Mouse (Mus musculus): ENCODE measurements around the gene Syne4. TPM values are rescaled to one million over a fixed set of nuclear protein-coding genes. Genes with fewer than 3 reads are reported as not detected.

The Syne4 gene
- polyA plus RNA-seq, 1 experiment, result 21.5 TPM

GRCm38 (mm10) chr7:30362652-30363343, 48.2 kb downstream of the Syne4 start, which contains the start of gene Lrfn3:
TSS of gene Lrfn3 (minus strand) at chr7:30362772.
- peak within 1 kb of the TSS; percentile 64 for H3K4me3 ChIP-seq (replicated peaks; ENCODE audit: extremely low read depth, low read depth, low read length)
- no peak for DNase-seq

GRCm38 (mm10) chr7:30363344-30363738, 48.7 kb downstream of the Syne4 start:
- H3K4me1 ChIP-seq (ENCODE audit: control insufficient read depth, insufficient read depth, low read length), result peaks cover 2% of the 10 kb centered on the region; the same call in 1 of the 2 replicates
- H3K4me3 ChIP-seq (replicated peaks; ENCODE audit: extremely low read depth, low read depth, low read length), result peak overlapping the region; percentile 61
- 50% methylated on average over 6 of the region's 6 CpGs for WGBS
- DNase-seq, result no peak
- TF ChIP-seq CTCF (IDR thresholded peaks at IDR 0.05; ENCODE audit: insufficient read depth, low read length), result no peak
- TF ChIP-seq POLR2A (IDR thresholded peaks at IDR 0.05; ENCODE audit: borderline replicate concordance, extremely low read depth, low read depth, low read length), result no peak

More at GRCm38 (mm10) chr7:30362652-30363343, 48.2 kb downstream of the Syne4 start, which contains the start of gene Lrfn3:
- peaks cover 2% of the 10 kb centered on the region; the same call in 1 of the 2 replicates for H3K4me1 ChIP-seq (ENCODE audit: control insufficient read depth, insufficient read depth, low read length)
- WGBS, result 2% methylated on average over 36 of the region's 55 CpGs
- TF ChIP-seq CTCF (IDR thresholded peaks at IDR 0.05; ENCODE audit: insufficient read depth, low read length) (no peak), POLR2A (IDR thresholded peaks at IDR 0.05; ENCODE audit: borderline replicate concordance, extremely low read depth, low read depth, low read length) (no peak)

DNA sequence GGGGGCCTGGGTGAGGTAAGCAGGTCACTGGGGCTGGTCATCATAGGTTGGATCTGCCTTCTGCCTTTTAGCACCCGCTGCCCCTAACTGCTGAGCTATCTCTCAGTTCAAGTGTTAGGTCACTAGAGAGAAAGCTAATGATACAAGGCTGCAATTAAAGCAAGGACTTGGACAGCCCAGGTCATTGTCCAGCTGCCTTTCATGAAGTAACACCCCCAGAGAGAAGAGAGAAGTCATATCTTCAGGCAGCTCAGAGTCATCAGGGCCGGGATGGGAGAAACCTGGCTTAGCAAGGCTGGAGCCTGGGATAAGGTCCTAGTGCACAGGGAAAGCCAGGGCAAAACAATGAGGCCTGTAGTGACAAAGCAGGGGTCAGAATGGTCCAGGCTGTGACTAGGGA, 52.9 kb downstream of the Syne4 start:
- peaks cover 2% of the 10 kb centered on the region; the same call in 1 of the 2 replicates for H3K4me1 ChIP-seq (ENCODE audit: control insufficient read depth, insufficient read depth, low read length)
- WGBS, result 58% methylated on average over 2 of the region's 2 CpGs
- H3K4me3 ChIP-seq (replicated peaks; ENCODE audit: extremely low read depth, low read depth, low read length), result no peak overlapping the region
- TF ChIP-seq POLR2A (IDR thresholded peaks at IDR 0.05; ENCODE audit: borderline replicate concordance, extremely low read depth, low read depth, low read length) (no peak), CTCF (IDR thresholded peaks at IDR 0.05; ENCODE audit: insufficient read depth, low read length) (no peak)
- DNase-seq, result no peak

Other genes with a start within 250 kb of the Syne4 start
- 0.31 and 1.0 TPM in 2 replicates for gene Zfp82, start 241.9 kb upstream of the Syne4 start, polyA plus RNA-seq (2012; rRNA removed)
- not detected in 2 replicates for gene Gm26920, start 224.4 kb upstream of the Syne4 start, polyA plus RNA-seq (2012; rRNA removed)
- gene Zfp566, start 224.3 kb upstream of the Syne4 start, polyA plus RNA-seq (2012; rRNA removed), result 1.1 and 1.2 TPM in 2 replicates
- gene Zfp260, start 220.0 kb upstream of the Syne4 start, polyA plus RNA-seq (2012; rRNA removed), result 11.4 and 17.6 TPM in 2 replicates
- 0.88 and 1.8 TPM in 2 replicates for gene Zfp382, start 192.9 kb upstream of the Syne4 start, polyA plus RNA-seq (2012; rRNA removed)
- 9.5 and 14.8 TPM in 2 replicates for gene Zfp146, start 145.1 kb upstream of the Syne4 start, polyA plus RNA-seq (2012; rRNA removed)
- 14.1 and 42.3 TPM in 2 replicates for gene Cox7a1, start 130.7 kb upstream of the Syne4 start, polyA plus RNA-seq (2012; rRNA removed)
- 784 and 1,083 TPM in 2 replicates for gene Capns1, start 116.0 kb upstream of the Syne4 start, polyA plus RNA-seq (2012; rRNA removed)
- gene Polr2i, start 82.9 kb upstream of the Syne4 start, polyA plus RNA-seq (2012; rRNA removed), result 95.6 and 110 TPM in 2 replicates
- gene Tbcb, start 82.5 kb upstream of the Syne4 start, polyA plus RNA-seq (2012; rRNA removed), result 38.4 and 41.6 TPM in 2 replicates
- gene Ovol3, start 79.1 kb upstream of the Syne4 start, polyA plus RNA-seq (2012; rRNA removed), result not detected in 2 replicates
- 0.21 and 0.55 TPM in 2 replicates for gene Thap8, start 34.7 kb upstream of the Syne4 start, polyA plus RNA-seq (2012; rRNA removed)
- 15.9 and 24.9 TPM in 2 replicates for gene Wdr62, start 34.4 kb upstream of the Syne4 start, polyA plus RNA-seq (2012; rRNA removed)
- 7.7 and 7.9 TPM in 2 replicates for gene Clip3, start 23.1 kb upstream of the Syne4 start, polyA plus RNA-seq (2012; rRNA removed)
- 141 and 163 TPM in 2 replicates for gene Alkbh6, start 6.1 kb upstream of the Syne4 start, polyA plus RNA-seq (2012; rRNA removed)
- gene E130208F15Rik, start 6.9 kb downstream of the Syne4 start, polyA plus RNA-seq (2012; rRNA removed), result 0.50 and 0.55 TPM in 2 replicates
- gene Sdhaf1, start 9.1 kb downstream of the Syne4 start, polyA plus RNA-seq (2012; rRNA removed), result 14.2 and 21.4 TPM in 2 replicates
- gene Lrfn3, start 48.0 kb downstream of the Syne4 start, polyA plus RNA-seq (2012; rRNA removed), result 8.7 and 10.9 TPM in 2 replicates
- 328 and 425 TPM in 2 replicates for gene Tyrobp, start 99.0 kb downstream of the Syne4 start, polyA plus RNA-seq (2012; rRNA removed)
- 33.9 and 37.1 TPM in 2 replicates for gene Hcst, start 105.0 kb downstream of the Syne4 start, polyA plus RNA-seq (2012; rRNA removed)
- gene Nfkbid, start 106.9 kb downstream of the Syne4 start, polyA plus RNA-seq (2012; rRNA removed), result 7.2 and 8.6 TPM in 2 replicates
- gene Aplp1, start 130.7 kb downstream of the Syne4 start, polyA plus RNA-seq (2012; rRNA removed), result 9.5 and 11.8 TPM in 2 replicates
- gene Kirrel2, start 142.9 kb downstream of the Syne4 start, polyA plus RNA-seq (2012; rRNA removed), result not detected in 2 replicates
- gene Nphs1, start 143.5 kb downstream of the Syne4 start, polyA plus RNA-seq (2012; rRNA removed), result not detected in 2 replicates
- 0.12 TPM in 1 of 2 replicates, not detected in the other for gene Prodh2, start 178.8 kb downstream of the Syne4 start, polyA plus RNA-seq (2012; rRNA removed)
- 21.4 and 24.0 TPM in 2 replicates for gene Arhgap33, start 220.3 kb downstream of the Syne4 start, polyA plus RNA-seq (2012; rRNA removed)
- gene Hspb6, start 237.4 kb downstream of the Syne4 start, polyA plus RNA-seq (2012; rRNA removed), result 50.5 and 129 TPM in 2 replicates
- gene Proser3, start 237.5 kb downstream of the Syne4 start, polyA plus RNA-seq (2012; rRNA removed), result 10.2 and 12.4 TPM in 2 replicates
- gene Lin37, start 245.0 kb downstream of the Syne4 start, polyA plus RNA-seq (2012; rRNA removed), result 27.1 and 29.4 TPM in 2 replicates
- 47.6 and 50.1 TPM in 2 replicates for gene U2af1l4, start 248.5 kb downstream of the Syne4 start, polyA plus RNA-seq (2012; rRNA removed)
- gene Gm49396, start 248.5 kb downstream of the Syne4 start, polyA plus RNA-seq (2012; rRNA removed), result 2.2 and 3.9 TPM in 2 replicates
- 92.5 and 133 TPM in 2 replicates for gene Psenen, start 248.8 kb downstream of the Syne4 start, polyA plus RNA-seq (2012; rRNA removed)

All from lung, adult 2 months (tissue).